Mouse (Mus musculus): ENCODE measurements around the gene Tox4.

Tox4 gene

DNA sequence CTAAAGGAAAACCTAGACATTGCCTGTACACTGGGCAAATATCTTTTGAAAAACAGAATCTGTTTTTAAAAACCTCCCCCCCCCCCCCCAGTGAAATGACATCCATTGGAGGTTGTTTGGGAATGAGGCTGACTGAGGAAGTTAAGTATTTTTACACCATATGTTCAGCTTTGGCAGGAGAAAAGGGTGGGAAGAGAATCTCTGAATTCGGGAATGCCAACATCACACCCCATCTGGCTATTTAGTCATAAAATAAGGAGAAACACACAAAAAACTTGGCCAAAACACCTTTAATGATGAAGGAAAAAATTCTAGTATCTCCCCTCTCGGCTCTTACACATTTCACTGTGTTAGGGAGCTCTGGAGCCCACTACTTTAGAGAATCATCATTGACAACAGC is 32.0 kb downstream of the Tox4 start:
- in situ Hi-C loops (cut with MboI, MseI): loop anchor here in 1 of 2 experiments (25.0 kb wide), 1 partner anchor 1901 kb away; no protein-coding TSS in a partner anchor

GRCm38 (mm10) chr14:52313931-52314807 is 35.2 kb downstream of the Tox4 start:
- in situ Hi-C loops (cut with MboI, MseI): loop anchor here in 1 of 2 experiments (25.0 kb wide), 1 partner anchor 1898 kb away; no protein-coding TSS in a partner anchor

DNA sequence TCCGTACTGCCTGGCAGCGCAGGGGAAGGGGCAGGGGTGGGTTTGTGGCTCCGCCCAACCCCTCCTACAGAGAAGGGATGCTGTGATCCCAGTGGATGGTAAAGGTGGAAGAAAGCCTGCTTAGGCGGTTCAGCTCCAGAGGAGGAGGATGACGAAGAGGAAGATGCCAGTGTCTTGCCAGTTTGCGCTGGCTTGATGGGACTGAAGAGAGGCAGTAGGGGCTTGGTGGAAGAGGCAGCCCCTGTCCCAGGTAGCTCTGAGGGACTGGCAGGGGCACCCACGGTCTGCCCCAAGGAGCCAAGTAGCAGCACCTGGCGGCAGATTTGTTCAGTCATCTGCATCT is 35.8 kb downstream of the Tox4 start:
- in situ Hi-C loops (cut with MboI, MseI): loop anchor here in 1 of 2 experiments (25.0 kb wide), 1 partner anchor 1898 kb away; no protein-coding TSS in a partner anchor

GRCm38 (mm10) chr14:52315283-52315780 is 36.4 kb downstream of the Tox4 start:
- in situ Hi-C loops (cut with MboI, MseI): loop anchor here in 1 of 2 experiments (25.0 kb wide), 1 partner anchor 1897 kb away; no protein-coding TSS in a partner anchor

GRCm38 (mm10) chr14:52315792-52316440 is 37.0 kb downstream of the Tox4 start:
- in situ Hi-C loops (cut with MboI, MseI): loop anchor here in 1 of 2 experiments (25.0 kb wide), 1 partner anchor 1896 kb away; no protein-coding TSS in a partner anchor

DNA sequence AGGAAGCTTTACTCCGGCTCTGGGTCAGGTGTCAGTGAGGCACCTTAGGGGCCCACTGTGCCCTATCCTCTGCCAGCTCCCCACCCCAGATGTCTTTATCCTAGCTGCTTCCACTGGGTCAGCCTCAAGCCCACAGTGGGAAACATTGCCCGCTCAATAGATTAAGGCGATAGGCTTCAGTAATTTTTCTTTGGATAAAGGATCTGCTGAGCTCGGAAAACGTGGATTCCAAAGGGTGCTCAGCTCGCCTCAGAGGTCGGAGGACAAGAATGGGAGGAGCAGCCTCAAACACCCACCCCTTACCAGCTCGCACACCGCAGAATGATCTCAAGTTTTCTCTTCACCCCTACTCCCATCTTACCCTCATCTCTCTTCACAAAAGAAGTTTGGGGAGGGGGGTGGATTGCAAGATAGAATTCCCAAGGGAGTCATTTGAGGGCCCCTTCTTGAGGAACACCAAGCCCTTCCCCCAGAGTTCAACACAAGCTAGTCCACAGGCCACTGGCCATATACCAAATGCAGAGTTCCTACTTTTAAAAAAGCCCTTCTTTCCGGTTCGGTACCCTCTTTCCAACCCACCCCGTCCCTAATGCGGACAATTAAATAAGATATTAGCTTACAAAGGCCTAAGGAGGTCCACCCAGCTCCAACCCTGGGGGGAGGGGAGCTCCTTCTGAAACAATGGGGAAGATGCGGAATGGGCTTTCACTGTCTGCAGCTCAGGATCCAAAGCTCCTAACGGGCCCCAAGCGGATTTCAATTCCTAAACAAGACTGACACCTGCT is 37.7 kb downstream of the Tox4 start:
- in situ Hi-C loops (cut with MboI, MseI): loop anchor here in 1 of 2 experiments (25.0 kb wide), 1 partner anchor 1896 kb away; no protein-coding TSS in a partner anchor

GRCm38 (mm10) chr14:52319361-52319760 is 40.4 kb downstream of the Tox4 start:
- in situ Hi-C loops (cut with MboI, MseI): loop anchor here in 1 of 2 experiments (25.0 kb wide), 1 partner anchor 1893 kb away; no protein-coding TSS in a partner anchor

DNA sequence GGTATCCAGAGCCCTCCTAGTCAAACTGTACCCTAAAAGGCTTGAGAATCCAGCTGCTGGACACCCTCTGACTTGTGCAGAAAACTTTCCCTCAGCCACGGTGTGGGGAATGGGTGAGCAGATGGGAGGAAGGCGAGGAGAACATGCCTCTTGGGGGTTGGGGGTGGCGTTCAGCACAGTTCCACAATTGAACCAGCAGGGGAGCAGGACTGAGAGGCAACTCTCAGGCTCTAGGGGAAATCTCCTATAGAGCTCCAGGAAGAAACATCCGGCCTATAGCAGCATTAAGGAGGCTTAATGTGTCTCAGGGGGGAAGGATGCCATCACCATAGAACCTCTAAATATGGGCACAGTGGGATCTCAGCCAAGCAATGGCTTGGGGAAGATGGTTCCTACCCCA is 46.9 kb downstream of the Tox4 start:
- in situ Hi-C loops (cut with MboI, MseI): no loop called here

GRCm38 (mm10) chr14:52327375-52327901 is 48.5 kb downstream of the Tox4 start:
- in situ Hi-C loops (cut with MboI, MseI): no loop called here

DNA sequence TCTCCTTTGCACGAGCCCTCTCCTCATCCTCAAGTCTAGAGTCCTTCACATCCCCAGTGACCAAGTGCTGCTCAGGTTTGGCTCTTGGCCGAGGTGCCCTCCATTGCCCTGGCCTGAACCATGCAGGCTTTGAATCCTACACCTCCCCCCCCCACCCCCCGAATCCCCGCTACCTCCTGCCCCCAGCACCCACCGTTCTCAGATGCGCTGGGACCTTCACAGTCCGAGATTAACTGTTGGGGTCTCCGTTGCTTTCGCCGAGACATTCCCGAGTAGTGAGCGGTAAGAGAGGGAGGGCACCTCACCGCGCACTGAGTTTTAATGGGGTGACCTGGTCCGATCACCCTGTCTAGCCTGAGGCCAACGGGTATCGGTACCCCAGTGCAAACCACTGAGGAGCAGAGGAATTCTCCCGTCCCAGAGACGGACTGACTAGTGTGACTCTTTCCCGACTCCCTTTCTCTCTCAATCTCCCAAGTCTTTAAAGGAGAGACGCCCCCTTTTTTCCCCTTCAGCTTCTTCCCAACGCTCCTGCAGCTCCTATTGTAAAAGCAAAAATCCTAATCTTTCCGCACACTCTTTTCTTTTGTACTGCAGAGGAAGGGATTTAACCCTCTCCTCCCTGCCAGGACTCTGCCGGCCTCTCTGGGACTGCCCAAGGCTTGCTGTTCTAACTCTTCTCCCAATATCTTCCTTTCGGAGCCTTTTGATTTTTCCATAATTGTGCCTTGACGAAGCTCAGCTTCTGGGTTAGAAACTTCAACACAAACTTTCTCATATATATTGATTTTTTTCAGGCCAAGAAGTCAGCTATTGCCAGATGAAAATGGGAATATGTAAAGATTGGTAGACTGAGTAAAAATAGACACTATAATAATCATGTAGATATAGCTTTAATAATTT is 49.2 kb downstream of the Tox4 start, which contains the start of gene Sall2:
TSS of gene Sall2 (minus strand) at position 853 of the 903 bp plus-strand sequence.
- in situ Hi-C loops (cut with MboI, MseI): no loop called here

DNA sequence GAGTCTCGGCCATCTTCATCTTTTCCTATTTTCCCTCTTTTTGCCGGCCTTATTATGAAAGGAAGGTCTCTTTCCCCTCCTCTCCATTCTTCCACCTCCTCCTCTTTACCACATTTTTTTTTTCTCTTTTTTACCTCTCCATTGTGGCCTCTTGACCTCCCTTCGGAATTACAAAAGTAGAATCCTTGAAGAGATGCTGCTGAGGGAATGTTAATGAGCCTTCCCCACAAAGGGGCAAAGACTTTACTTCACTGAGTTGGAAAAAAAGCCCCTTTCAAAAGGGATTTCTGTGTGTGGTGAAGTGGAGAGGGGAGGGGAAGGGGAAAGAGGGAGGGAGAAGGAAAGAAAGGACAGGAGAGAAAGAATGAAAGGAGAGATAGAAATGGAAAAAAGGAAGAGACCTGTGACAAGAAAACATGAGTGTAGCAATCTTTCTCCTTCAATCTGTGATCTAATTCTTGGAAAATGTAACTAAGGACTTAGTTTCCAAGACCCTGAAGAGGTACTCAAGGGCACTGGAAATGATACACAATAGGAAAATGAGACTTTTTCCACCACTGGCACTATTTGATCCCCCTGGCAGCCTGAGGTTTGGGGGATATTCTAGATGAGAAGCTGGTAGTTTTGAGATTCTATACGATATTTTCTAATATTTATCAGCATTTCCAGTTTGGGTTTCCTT is 52.3 kb downstream of the Tox4 start:
- in situ Hi-C loops (cut with MboI, MseI): no loop called here

DNA sequence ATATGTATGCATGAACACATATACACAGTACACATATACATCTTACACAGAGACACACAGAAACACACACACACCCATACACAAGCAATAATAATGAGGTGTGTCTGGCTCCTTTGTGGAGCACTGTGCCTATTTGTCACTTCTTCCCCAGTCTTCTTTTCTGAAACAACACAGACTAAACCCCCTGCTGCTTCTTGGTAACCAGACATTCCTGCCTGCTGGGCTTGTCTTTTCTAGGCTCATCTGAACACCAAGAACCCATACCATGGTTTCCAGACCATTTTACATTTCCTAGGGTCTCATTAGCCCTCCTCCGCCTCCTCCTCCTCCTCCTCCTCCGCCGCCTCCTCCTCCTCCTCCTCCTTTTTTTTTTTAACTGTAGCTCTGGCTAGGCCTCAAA is 53.2 kb downstream of the Tox4 start:
- in situ Hi-C loops (cut with MboI, MseI): no loop called here

DNA sequence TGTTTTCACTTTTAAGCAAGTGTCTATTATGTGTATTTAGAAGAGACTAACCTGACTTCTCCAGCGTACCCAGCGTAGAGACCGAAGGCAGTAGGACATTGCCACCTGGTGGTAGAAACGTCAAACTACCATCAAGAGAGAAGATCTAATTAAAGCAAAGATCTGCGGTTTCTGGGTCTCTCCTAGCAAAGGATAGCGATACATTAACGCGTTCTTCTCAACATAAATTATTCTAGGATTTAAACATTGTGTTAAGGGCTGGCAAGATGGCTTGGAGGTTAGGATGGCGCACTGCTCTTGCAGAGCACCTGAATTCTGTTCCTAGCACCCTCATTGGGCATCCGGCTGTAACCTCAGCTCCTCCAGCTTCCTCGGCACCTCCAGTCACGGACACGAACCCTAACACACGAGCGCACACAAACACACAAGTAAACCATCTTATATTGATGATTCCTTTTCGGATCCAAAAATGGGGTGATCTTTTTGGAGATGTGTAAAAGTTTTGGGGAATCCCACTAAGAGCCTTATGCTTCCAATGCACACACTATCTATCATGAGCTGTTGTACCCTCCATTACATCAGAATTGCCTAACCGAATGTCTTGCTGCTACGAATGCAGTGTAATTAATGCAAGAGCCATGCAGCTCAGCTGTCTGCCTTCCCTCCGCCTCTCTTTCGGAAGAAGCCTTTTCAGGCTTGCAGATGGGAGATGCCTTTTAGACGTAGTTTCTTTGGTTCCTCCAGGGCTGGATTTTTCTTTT is 60.0 kb downstream of the Tox4 start:
- in situ Hi-C loops (cut with MboI, MseI): loop anchor here in 1 of 2 experiments (5.0 kb wide), 1 partner anchor 42 kb away; no protein-coding TSS in a partner anchor

GRCm38 (mm10) chr14:52339512-52339852 is 60.5 kb downstream of the Tox4 start:
- in situ Hi-C loops (cut with MboI, MseI): loop anchor here in 1 of 2 experiments (5.0 kb wide), 1 partner anchor 42 kb away; no protein-coding TSS in a partner anchor

Data from T-helper 17 cell (primary cell).